Mouse (Mus musculus): ENCODE measurements at regions not wholly inside any gene's neighbourhood (a gene's known extent, or its start where the extent isn't known, plus 50 kb on each side); places are given as distances from the start of the nearest gene placed in this dataset.

GRCm38 (mm10) chr15:67048621-67049020 lies 547.9 kb upstream of the Lrrc6 start:
- no peak for TF ChIP-seq POLR2A (IDR thresholded peaks at IDR 0.05; ENCODE audit: borderline replicate concordance, extremely low read depth, insufficient read depth, insufficient read length)
- WGBS: 87% methylated on average over 4 of the region's 4 CpGs
- no peak for DNase-seq (ENCODE audit: low spot score)
- H3K4me2 ChIP-seq (replicated peaks; ENCODE audit: low read depth, low read length, severe bottlenecking): no peak overlapping the region
- no peak overlapping the region for H3K4me3 ChIP-seq (replicated peaks; ENCODE audit: low read length)
- H3K27me3 ChIP-seq (ENCODE audit: control insufficient read depth, insufficient read depth, low read length): no peaks in the 10 kb centered on the region
- ATAC-seq (ENCODE audit: low FRiP score, low read depth): no peak
- H3K36me3 ChIP-seq (ENCODE audit: control insufficient read depth, insufficient read depth, low read length): no peaks in the 10 kb centered on the region
- H3K9ac ChIP-seq (ENCODE audit: low read depth, low read length, severe bottlenecking): no peak overlapping the region
- 0 out of 2 replicates have a peak, but pooled peaks cover 4% of the 10 kb centered on the region for H3K4me1 ChIP-seq (ENCODE audit: control insufficient read depth, insufficient read depth, low read length)
- no peak overlapping the region for H3K27ac ChIP-seq (replicated peaks; ENCODE audit: low read depth, low read length)
- no peaks in the 10 kb centered on the region for H3K9me3 ChIP-seq (ENCODE audit: control insufficient read depth, low read length)

- Histone ChIP-seq H3K36me3 (ENCODE audit: control insufficient read depth, insufficient read depth, low read length) (no peaks in the 10 kb centered on the region), H3K9ac (ENCODE audit: low read depth, low read length, severe bottlenecking) (no peak overlapping the region), H3K4me2 (replicated peaks; ENCODE audit: low read depth, low read length, severe bottlenecking) (no peak overlapping the region), H3K4me3 (replicated peaks; ENCODE audit: low read length) (no peak overlapping the region), H3K4me1 (ENCODE audit: control insufficient read depth, insufficient read depth, low read length) (0 out of 2 replicates have a peak, but pooled peaks cover 4% of the 10 kb centered on the region), H3K27me3 (ENCODE audit: control insufficient read depth, insufficient read depth, low read length) (no peaks in the 10 kb centered on the region), H3K27ac (replicated peaks; ENCODE audit: low read depth, low read length) (no peak overlapping the region), H3K9me3 (ENCODE audit: control insufficient read depth, low read length) (no peaks in the 10 kb centered on the region)
- WGBS: 83% methylated on average over 5 of the region's 5 CpGs
- DNase-seq (ENCODE audit: low spot score) (no peak), ATAC-seq (ENCODE audit: low FRiP score, low read depth) (no peak)
- TF ChIP-seq POLR2A (IDR thresholded peaks at IDR 0.05; ENCODE audit: borderline replicate concordance, extremely low read depth, insufficient read depth, insufficient read length): no peak
Observed at GRCm38 (mm10) chr15:67048148-67048547, 547.4 kb upstream of the Lrrc6 start.

GRCm38 (mm10) chr15:67045920-67046804 lies 545.5 kb upstream of the Lrrc6 start:
- H3K27me3 ChIP-seq (ENCODE audit: control insufficient read depth, insufficient read depth, low read length): no peaks in the 10 kb centered on the region
- H3K9ac ChIP-seq (ENCODE audit: low read depth, low read length, severe bottlenecking): no peak overlapping the region
- no peak overlapping the region for H3K4me2 ChIP-seq (replicated peaks; ENCODE audit: low read depth, low read length, severe bottlenecking)
- no peaks in the 10 kb centered on the region for H3K9me3 ChIP-seq (ENCODE audit: control insufficient read depth, low read length)
- 69% methylated on average over 12 of the region's 12 CpGs for WGBS
- DNase-seq (ENCODE audit: low spot score) (peak; percentile 53), ATAC-seq (ENCODE audit: low FRiP score, low read depth) (peak; percentile 78)
- TF ChIP-seq POLR2A (IDR thresholded peaks at IDR 0.05; ENCODE audit: borderline replicate concordance, extremely low read depth, insufficient read depth, insufficient read length): no peak
- no peaks in the 10 kb centered on the region for H3K36me3 ChIP-seq (ENCODE audit: control insufficient read depth, insufficient read depth, low read length)
- 0 out of 2 replicates have a peak overlapping the region, but pooled peaks have one; percentile 7 for H3K27ac ChIP-seq (replicated peaks; ENCODE audit: low read depth, low read length)
- H3K4me3 ChIP-seq (replicated peaks; ENCODE audit: low read length): no peak overlapping the region
- H3K4me1 ChIP-seq (ENCODE audit: control insufficient read depth, insufficient read depth, low read length): 0 out of 2 replicates have a peak, but pooled peaks cover 4% of the 10 kb centered on the region

GRCm38 (mm10) chr15:67045329-67045728 lies 544.6 kb upstream of the Lrrc6 start:
- 43% methylated on average over 3 of the region's 3 CpGs for WGBS
- H3K27ac ChIP-seq (replicated peaks; ENCODE audit: low read depth, low read length): no peak overlapping the region
- DNase-seq (ENCODE audit: low spot score): peak; percentile 34
- no peaks in the 10 kb centered on the region for H3K27me3 ChIP-seq (ENCODE audit: control insufficient read depth, insufficient read depth, low read length)
- H3K36me3 ChIP-seq (ENCODE audit: control insufficient read depth, insufficient read depth, low read length): no peaks in the 10 kb centered on the region
- TF ChIP-seq POLR2A (IDR thresholded peaks at IDR 0.05; ENCODE audit: borderline replicate concordance, extremely low read depth, insufficient read depth, insufficient read length): no peak
- H3K9ac ChIP-seq (ENCODE audit: low read depth, low read length, severe bottlenecking): no peak overlapping the region
- peaks cover 5% of the 10 kb centered on the region; the same call in 1 of the 2 replicates for H3K4me1 ChIP-seq (ENCODE audit: control insufficient read depth, insufficient read depth, low read length)
- ATAC-seq (ENCODE audit: low FRiP score, low read depth): no peak
- H3K9me3 ChIP-seq (ENCODE audit: control insufficient read depth, low read length): no peaks in the 10 kb centered on the region
- no peak overlapping the region for H3K4me3 ChIP-seq (replicated peaks; ENCODE audit: low read length)
- H3K4me2 ChIP-seq (replicated peaks; ENCODE audit: low read depth, low read length, severe bottlenecking): no peak overlapping the region

GRCm38 (mm10) chr15:67044806-67045205 lies 544.1 kb upstream of the Lrrc6 start:
- Histone ChIP-seq H3K4me3 (replicated peaks; ENCODE audit: low read length) (no peak overlapping the region), H3K27ac (replicated peaks; ENCODE audit: low read depth, low read length) (no peak overlapping the region), H3K9me3 (ENCODE audit: control insufficient read depth, low read length) (no peaks in the 10 kb centered on the region), H3K9ac (ENCODE audit: low read depth, low read length, severe bottlenecking) (no peak overlapping the region), H3K36me3 (ENCODE audit: control insufficient read depth, insufficient read depth, low read length) (no peaks in the 10 kb centered on the region), H3K4me1 (ENCODE audit: control insufficient read depth, insufficient read depth, low read length) (peaks cover 10% of the 10 kb centered on the region; the same call in 1 of the 2 replicates), H3K4me2 (replicated peaks; ENCODE audit: low read depth, low read length, severe bottlenecking) (no peak overlapping the region), H3K27me3 (ENCODE audit: control insufficient read depth, insufficient read depth, low read length) (no peaks in the 10 kb centered on the region)
- ATAC-seq (ENCODE audit: low FRiP score, low read depth): no peak
- TF ChIP-seq POLR2A (IDR thresholded peaks at IDR 0.05; ENCODE audit: borderline replicate concordance, extremely low read depth, insufficient read depth, insufficient read length): no peak
- DNase-seq (ENCODE audit: low spot score): no peak
- 79% methylated on average over 4 of the region's 4 CpGs for WGBS

All from limb, embryonic 14.5 days (tissue).